Mouse (Mus musculus): Measurements from ENCODE around the gene Aldh2.
"Not testable (repeated sequence)": the region's sequence is repeated elsewhere in the genome, so short reads cannot be mapped to it uniquely, and the experiment has no call there.

Aldh2 gene

GRCm38 (mm10) chr5:121593451-121594401 lies at the start of gene Aldh2:
Aldh2 (minus strand) TSS chr5:121593824.
- DNase-seq: peak; percentile 93

GRCm38 (mm10) chr5:121639601-121640000 lies 46.0 kb upstream of the Aldh2 start:
- no peak for DNase-seq

DNA sequence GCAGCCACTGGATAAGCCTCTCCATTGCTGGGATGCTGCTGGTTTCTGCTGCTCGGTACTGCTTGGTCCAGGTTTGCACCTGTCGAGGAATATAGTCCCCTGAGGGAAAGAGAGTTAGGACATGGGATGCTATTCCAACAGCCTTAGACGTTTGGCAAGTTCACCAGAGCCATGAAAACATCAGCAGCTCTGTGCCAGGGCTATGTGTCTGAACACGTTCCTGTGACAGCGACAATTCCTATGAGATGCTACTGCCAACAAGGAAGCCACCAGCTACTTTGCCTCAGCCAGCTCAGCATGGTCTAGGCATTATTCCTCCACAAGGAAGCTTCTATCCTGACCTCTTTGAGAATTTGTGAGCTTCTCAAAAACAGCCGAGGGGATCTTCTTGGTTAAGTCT lies 43.7 kb upstream of the Aldh2 start:
- no peak for DNase-seq

GRCm38 (mm10) chr5:121634668-121635067 lies 41.0 kb upstream of the Aldh2 start:
- no peak for DNase-seq

DNA sequence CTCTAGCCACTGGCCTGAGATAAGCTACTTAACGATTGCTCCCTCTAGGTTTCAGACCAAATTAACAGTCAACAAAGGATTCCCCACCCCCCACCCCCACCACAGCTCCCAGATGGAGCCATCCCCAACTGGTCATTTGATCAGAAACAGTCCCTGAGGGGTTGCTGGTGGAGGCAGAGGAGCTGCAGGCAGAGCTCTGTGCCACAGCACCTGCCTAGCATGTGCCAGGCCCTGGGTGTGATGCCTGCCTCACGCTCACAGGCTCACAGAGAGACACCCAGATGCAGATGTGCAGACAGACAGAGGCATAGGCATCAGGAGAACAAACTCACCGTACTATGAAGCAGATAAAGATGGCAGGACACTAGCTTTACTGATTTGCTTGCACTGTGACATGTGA lies 39.2 kb upstream of the Aldh2 start:
- no peak for DNase-seq

DNA sequence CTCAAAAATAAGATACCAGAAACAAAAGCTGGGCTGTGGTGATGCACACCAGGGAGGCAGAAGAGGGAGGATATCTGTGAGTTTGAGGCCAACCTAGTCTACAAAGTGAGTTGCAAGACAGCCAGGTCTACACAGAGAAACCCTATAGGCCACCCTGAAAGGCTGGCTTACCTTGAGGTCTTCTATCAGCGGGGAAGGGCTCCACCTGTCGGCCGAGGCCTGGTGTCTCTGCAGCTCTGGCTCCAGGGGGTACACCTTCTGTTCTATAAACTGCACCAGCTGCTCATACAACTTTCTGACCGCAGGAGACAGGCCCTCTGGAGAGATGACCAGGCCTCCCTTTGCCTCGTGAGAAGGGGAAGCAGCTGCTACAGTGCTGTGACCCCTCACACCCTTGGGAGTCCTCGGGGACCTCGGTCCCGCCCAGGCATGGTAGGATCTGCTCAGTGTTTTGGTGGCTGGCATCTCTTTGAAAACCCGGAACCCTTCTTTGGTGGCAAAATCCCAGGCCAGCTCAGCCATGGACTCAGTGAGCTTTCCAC lies 37.6 kb upstream of the Aldh2 start:
- DNase-seq: not testable (repeated sequence)

GRCm38 (mm10) chr5:121627871-121628270 lies 34.2 kb upstream of the Aldh2 start:
- DNase-seq: peak; percentile 82

- DNase-seq: no peak
Measured at GRCm38 (mm10) chr5:121623241-121623640, 29.6 kb upstream of the Aldh2 start.

DNA sequence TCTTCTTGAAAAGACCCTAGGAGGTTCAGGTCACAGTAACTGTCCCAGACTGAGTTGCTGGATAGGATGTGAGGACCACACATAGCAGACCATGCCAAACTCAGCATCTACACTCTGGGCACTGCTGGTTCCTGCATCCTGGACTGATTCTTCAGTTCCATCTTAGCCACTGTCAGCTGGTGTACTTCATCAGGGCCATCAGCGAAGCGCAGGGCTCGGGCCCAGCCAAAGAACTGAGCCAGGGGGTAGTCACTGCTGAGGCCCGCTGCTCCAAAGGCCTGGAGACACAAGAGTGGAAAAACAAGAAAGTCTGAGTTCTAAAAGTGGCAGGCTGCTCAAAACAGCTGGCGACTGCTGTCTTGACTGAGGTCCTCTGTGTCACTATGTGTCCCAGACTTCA lies 27.5 kb upstream of the Aldh2 start:
- DNase-seq: no peak

GRCm38 (mm10) chr5:121618592-121619513 lies 25.2 kb upstream of the Aldh2 start, which contains the start of gene Acad12:
Acad12 (minus strand) TSS chr5:121618938.
- DNase-seq: peak; percentile 93

DNA sequence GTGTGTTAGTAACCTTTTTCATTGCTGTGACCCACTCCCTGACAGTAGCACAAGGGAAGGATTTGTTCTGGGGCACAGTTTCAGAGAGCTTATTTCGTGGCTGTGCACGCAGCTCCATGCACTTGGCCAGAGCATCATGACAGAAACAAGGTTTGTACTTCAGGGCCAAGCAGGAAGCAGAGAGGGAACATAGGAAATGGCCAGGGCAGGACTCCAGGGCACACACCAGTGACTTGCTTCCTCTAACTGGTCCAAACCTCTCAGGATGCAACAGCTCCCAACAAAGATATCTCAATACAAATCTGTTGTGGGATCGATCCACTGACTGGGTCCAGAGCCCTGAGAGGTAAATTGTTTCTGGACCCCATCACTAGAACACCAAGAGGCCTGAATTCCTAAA lies 21.3 kb upstream of the Aldh2 start:
- DNase-seq: not testable (repeated sequence)

- DNase-seq: no peak
Measured at GRCm38 (mm10) chr5:121612036-121612435, 18.4 kb upstream of the Aldh2 start.

DNA sequence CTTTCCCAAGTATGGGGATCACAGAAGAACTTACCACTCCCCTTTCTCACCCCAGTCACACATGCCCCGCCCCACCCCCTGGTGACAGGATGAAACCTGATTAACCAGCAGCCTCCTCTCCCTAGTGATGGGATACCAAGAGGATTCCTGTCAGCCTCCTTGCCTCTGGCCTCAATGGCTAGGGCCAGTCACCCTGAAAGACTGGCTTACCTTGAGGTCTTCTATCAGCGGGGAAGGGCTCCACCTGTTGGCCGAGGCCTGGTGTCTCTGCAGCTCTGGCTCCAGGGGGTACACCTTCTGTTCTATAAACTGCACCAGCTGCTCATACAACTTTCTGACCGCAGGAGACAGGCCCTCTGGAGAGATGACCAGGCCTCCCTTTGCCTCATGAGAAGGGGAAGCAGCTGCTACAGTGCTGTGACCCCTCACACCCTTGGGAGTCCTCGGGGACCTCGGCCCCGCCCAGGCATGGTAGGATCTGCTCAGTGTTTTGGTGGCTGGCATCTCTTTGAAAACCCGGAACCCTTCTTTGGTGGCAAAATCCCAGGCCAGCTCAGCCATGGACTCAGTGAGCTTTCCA lies 16.0 kb upstream of the Aldh2 start:
- not testable (repeated sequence) for DNase-seq

- DNase-seq: peak; percentile 83
Measured at GRCm38 (mm10) chr5:121606151-121606550, 12.5 kb upstream of the Aldh2 start.

DNA sequence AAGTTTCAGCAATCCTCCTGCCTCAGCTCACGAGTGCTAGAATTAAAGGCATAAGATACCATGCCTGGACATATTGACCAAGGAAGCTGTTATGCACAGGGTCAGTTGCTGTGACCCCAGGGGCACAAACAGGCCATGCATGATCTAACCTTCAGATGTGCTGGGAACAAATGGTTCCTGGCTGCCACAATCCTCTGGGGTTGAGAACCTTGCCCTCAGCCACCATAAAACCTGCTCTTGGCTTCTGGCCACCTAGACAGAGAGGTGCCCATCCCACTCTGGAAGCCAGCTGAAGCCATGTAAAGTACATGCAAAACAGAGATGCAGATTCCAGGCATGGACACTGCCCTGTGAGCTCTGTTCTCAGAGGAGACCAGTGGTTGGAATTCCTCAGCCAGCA lies 10.2 kb upstream of the Aldh2 start:
- not testable (repeated sequence) for DNase-seq

DNA sequence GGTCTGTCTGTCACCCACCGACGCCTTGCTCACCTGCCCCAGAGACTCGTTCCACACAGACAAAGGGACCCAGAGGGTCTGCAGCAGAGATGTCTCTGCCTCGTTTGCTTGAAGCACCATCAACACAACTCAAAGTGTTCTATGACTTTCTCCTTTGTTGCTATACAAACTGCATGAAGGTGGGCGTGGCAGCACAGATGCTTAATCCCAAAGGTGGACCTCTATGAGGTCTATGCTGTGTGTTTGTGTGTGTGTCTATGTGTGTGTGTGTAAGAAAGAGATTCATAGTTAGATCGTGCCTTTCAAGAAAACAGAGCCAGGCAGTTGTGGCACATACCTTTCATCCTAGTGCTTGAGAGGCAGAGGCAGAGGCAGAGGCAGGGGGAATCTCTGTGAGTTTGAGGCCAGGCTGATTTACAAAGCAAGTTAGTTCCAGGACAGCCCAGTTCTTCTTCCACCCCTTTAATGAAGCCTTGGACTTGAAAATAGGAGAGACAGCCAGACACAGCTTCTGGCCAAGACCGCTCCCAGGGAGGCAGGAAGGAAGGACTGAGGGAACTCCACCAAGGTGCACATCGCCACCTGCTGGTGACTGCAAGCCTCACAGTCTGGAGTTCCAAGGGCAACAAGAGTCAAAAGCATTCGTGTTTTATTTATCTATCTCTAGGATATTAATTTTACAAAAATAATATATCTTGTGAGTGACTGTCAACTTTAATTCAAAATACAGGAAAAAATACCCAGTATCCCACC lies 8.1 kb upstream of the Aldh2 start:
- DNase-seq: peak; percentile 89

- DNase-seq: no peak
Measured at GRCm38 (mm10) chr5:121598871-121599610, 5.4 kb upstream of the Aldh2 start.

DNA sequence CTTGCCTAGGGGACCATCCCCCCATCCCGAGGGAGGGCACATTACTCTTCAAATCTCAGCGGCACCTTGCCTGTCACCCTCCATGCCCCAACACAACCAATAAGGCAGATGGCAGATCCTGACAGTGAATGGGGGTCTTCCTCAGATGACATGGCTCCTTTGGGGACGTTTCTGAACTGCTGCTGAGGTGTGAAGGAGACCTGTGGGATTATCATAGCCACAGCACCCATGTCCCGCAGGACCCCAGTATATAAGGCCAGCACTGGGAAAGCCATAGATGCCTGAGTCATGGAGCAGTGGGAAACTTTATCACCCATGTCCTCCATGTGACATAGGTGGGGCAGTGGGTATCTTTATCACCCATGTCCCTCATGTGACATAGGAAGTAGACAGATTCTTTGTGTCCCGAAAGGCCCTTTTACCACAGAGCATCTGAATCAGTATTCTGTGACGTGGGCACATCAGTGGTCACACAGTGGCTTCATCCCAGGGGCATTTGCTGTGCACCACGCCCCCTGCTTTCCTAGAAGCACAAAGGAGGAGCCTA lies 4.4 kb upstream of the Aldh2 start:
- DNase-seq: no peak

DNA sequence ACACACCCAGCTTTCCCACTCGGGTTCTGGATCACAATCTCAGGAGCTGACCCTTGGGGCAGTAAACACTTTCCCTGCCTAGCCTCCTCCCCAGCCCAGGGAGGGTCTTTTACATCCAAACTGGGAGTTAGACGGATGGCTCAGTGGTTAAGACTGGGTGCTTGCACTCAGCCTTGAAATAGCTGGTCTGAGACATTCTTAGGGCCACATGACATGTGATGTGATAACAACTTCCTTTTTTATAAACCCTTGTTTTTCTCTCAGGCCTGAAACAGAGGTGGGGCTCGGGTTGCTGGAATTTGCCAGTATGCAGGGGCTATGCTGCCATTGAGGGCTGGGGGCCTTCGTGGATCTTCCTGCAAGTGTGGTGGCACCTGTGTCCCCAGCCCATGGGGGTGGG lies 3.7 kb upstream of the Aldh2 start:
- DNase-seq: no peak

GRCm38 (mm10) chr5:121596226-121596625 lies 2.6 kb upstream of the Aldh2 start:
- no peak for DNase-seq

- no peak for DNase-seq
Measured at GRCm38 (mm10) chr5:121595758-121596157, 2.1 kb upstream of the Aldh2 start.

All from liver (tissue).